Mouse (Mus musculus): Measurements from ENCODE around the gene Smarcc1. TPM values are rescaled to one million over a fixed set of nuclear protein-coding genes. Genes with fewer than 3 reads are reported as not detected.
"Not testable (repeated sequence)": the region's sequence is repeated elsewhere in the genome, so short reads cannot be mapped to it uniquely, and the experiment has no call there.

Gene Smarcc1
- polyA plus RNA-seq, 1 experiment from 2014 or later = 120 TPM

GRCm38 (mm10) chr9:110148598-110148997 is 31.1 kb downstream of the Smarcc1 start:
- H3K4me2 ChIP-seq (ENCODE audit: low read length) = no peak overlapping the region
- H3K9me3 ChIP-seq (replicated peaks; ENCODE audit: control insufficient read depth, low read length) = no peaks in the 10 kb centered on the region
- H3K27me3 ChIP-seq (replicated peaks; ENCODE audit: control insufficient read depth, insufficient read depth, low read length) = no peaks in the 10 kb centered on the region
- H3K27ac ChIP-seq (ENCODE audit: low read depth, low read length) = no peak overlapping the region
- no peaks in the 10 kb centered on the region for H3K4me1 ChIP-seq (ENCODE audit: control insufficient read depth, insufficient read depth, low read length)
- ATAC-seq = no peak
- no peak for DNase-seq (ENCODE audit: low spot score)
- 85% methylated on average over 2 of the region's 2 CpGs for WGBS
- H3K36me3 ChIP-seq (ENCODE audit: control insufficient read depth, insufficient read depth, low read length) = peaks cover 73% of the 10 kb centered on the region
- no peak overlapping the region for H3K4me3 ChIP-seq (ENCODE audit: low read depth, low read length)
- H3K9ac ChIP-seq (ENCODE audit: low read length) = no peak overlapping the region

GRCm38 (mm10) chr9:110159036-110159435 is 41.5 kb downstream of the Smarcc1 start:
- ATAC-seq = no peak
- WGBS = 96% methylated on average over 1 of the region's 1 CpGs
- H3K36me3 ChIP-seq (ENCODE audit: control insufficient read depth, insufficient read depth, low read length) = peaks cover 86% of the 10 kb centered on the region

GRCm38 (mm10) chr9:110160486-110160885 is 43.0 kb downstream of the Smarcc1 start:
- H3K9me3 ChIP-seq (replicated peaks; ENCODE audit: control insufficient read depth, low read length); H3K4me1 ChIP-seq (ENCODE audit: control insufficient read depth, insufficient read depth, low read length); DNase-seq (ENCODE audit: low spot score); H3K4me2 ChIP-seq (ENCODE audit: low read length); H3K4me3 ChIP-seq (ENCODE audit: low read depth, low read length); H3K27me3 ChIP-seq (replicated peaks; ENCODE audit: control insufficient read depth, insufficient read depth, low read length); H3K27ac ChIP-seq (ENCODE audit: low read depth, low read length); ATAC-seq; H3K9ac ChIP-seq (ENCODE audit: low read length): not testable (repeated sequence)
- WGBS = 94% methylated on average over 2 of the region's 2 CpGs
- H3K36me3 ChIP-seq (ENCODE audit: control insufficient read depth, insufficient read depth, low read length) = peaks cover 84% of the 10 kb centered on the region

More at GRCm38 (mm10) chr9:110159036-110159435, 41.5 kb downstream of the Smarcc1 start:
- no peaks in the 10 kb centered on the region for H3K27me3 ChIP-seq (replicated peaks; ENCODE audit: control insufficient read depth, insufficient read depth, low read length)
- no peaks in the 10 kb centered on the region for H3K9me3 ChIP-seq (replicated peaks; ENCODE audit: control insufficient read depth, low read length)
- H3K9ac ChIP-seq (ENCODE audit: low read length) = no peak overlapping the region
- no peak for DNase-seq (ENCODE audit: low spot score)
- no peak overlapping the region for H3K27ac ChIP-seq (ENCODE audit: low read depth, low read length)
- no peak overlapping the region for H3K4me3 ChIP-seq (ENCODE audit: low read depth, low read length)
- no peaks in the 10 kb centered on the region for H3K4me1 ChIP-seq (ENCODE audit: control insufficient read depth, insufficient read depth, low read length)
- H3K4me2 ChIP-seq (ENCODE audit: low read length) = no peak overlapping the region

- no peaks in the 10 kb centered on the region for H3K9me3 ChIP-seq (replicated peaks; ENCODE audit: control insufficient read depth, low read length)
- 97% methylated on average over 5 of the region's 5 CpGs for WGBS
- H3K4me3 ChIP-seq (ENCODE audit: low read depth, low read length) = no peak overlapping the region
- H3K27ac ChIP-seq (ENCODE audit: low read depth, low read length) = no peak overlapping the region
- H3K9ac ChIP-seq (ENCODE audit: low read length) = no peak overlapping the region
- no peak overlapping the region for H3K4me2 ChIP-seq (ENCODE audit: low read length)
- no peaks in the 10 kb centered on the region for H3K4me1 ChIP-seq (ENCODE audit: control insufficient read depth, insufficient read depth, low read length)
- peaks cover 85% of the 10 kb centered on the region for H3K36me3 ChIP-seq (ENCODE audit: control insufficient read depth, insufficient read depth, low read length)
- H3K27me3 ChIP-seq (replicated peaks; ENCODE audit: control insufficient read depth, insufficient read depth, low read length) = no peaks in the 10 kb centered on the region
- ATAC-seq = no peak
- DNase-seq (ENCODE audit: low spot score) = no peak
Observed at GRCm38 (mm10) chr9:110162441-110162840, 44.9 kb downstream of the Smarcc1 start.

GRCm38 (mm10) chr9:110163071-110163470 is 45.6 kb downstream of the Smarcc1 start:
- Histone ChIP-seq H3K36me3 (ENCODE audit: control insufficient read depth, insufficient read depth, low read length) (peaks cover 85% of the 10 kb centered on the region), H3K27ac (ENCODE audit: low read depth, low read length) (no peak overlapping the region), H3K27me3 (replicated peaks; ENCODE audit: control insufficient read depth, insufficient read depth, low read length) (no peaks in the 10 kb centered on the region), H3K9me3 (replicated peaks; ENCODE audit: control insufficient read depth, low read length) (no peaks in the 10 kb centered on the region), H3K9ac (ENCODE audit: low read length) (no peak overlapping the region), H3K4me1 (ENCODE audit: control insufficient read depth, insufficient read depth, low read length) (no peaks in the 10 kb centered on the region), H3K4me3 (ENCODE audit: low read depth, low read length) (no peak overlapping the region), H3K4me2 (ENCODE audit: low read length) (no peak overlapping the region)
- no peak for DNase-seq (ENCODE audit: low spot score)
- ATAC-seq = no peak
- WGBS = 94% methylated on average over 2 of the region's 2 CpGs

- peaks cover 83% of the 10 kb centered on the region for H3K36me3 ChIP-seq (ENCODE audit: control insufficient read depth, insufficient read depth, low read length)
- no peak overlapping the region for H3K9ac ChIP-seq (ENCODE audit: low read length)
- H3K27me3 ChIP-seq (replicated peaks; ENCODE audit: control insufficient read depth, insufficient read depth, low read length) = no peaks in the 10 kb centered on the region
- DNase-seq (ENCODE audit: low spot score) (peak; percentile 3), ATAC-seq (no peak)
- H3K4me2 ChIP-seq (ENCODE audit: low read length) = no peak overlapping the region
- no peaks in the 10 kb centered on the region for H3K4me1 ChIP-seq (ENCODE audit: control insufficient read depth, insufficient read depth, low read length)
- no peak overlapping the region for H3K4me3 ChIP-seq (ENCODE audit: low read depth, low read length)
- 87% methylated on average over 5 of the region's 5 CpGs for WGBS
- H3K9me3 ChIP-seq (replicated peaks; ENCODE audit: control insufficient read depth, low read length) = no peaks in the 10 kb centered on the region
- no peak overlapping the region for H3K27ac ChIP-seq (ENCODE audit: low read depth, low read length)
Observed at GRCm38 (mm10) chr9:110170858-110171257, 53.4 kb downstream of the Smarcc1 start.

GRCm38 (mm10) chr9:110199870-110200269 is 82.4 kb downstream of the Smarcc1 start:
- H3K27me3 ChIP-seq (replicated peaks; ENCODE audit: control insufficient read depth, insufficient read depth, low read length) = no peaks in the 10 kb centered on the region
- peaks cover 3% of the 10 kb centered on the region; the same call in 1 of the 2 replicates for H3K4me1 ChIP-seq (ENCODE audit: control insufficient read depth, insufficient read depth, low read length)
- DNase-seq (ENCODE audit: low spot score) = no peak
- H3K9ac ChIP-seq (ENCODE audit: low read length) = no peak overlapping the region
- H3K4me2 ChIP-seq (ENCODE audit: low read length) = no peak overlapping the region
- peaks cover 85% of the 10 kb centered on the region for H3K36me3 ChIP-seq (ENCODE audit: control insufficient read depth, insufficient read depth, low read length)
- ATAC-seq = no peak
- 89% methylated on average over 2 of the region's 2 CpGs for WGBS
- H3K9me3 ChIP-seq (replicated peaks; ENCODE audit: control insufficient read depth, low read length) = no peaks in the 10 kb centered on the region
- no peak overlapping the region for H3K27ac ChIP-seq (ENCODE audit: low read depth, low read length)
- H3K4me3 ChIP-seq (ENCODE audit: low read depth, low read length) = no peak overlapping the region

GRCm38 (mm10) chr9:110205526-110206404 is 88.3 kb downstream of the Smarcc1 start:
- peaks cover 81% of the 10 kb centered on the region for H3K36me3 ChIP-seq (ENCODE audit: control insufficient read depth, insufficient read depth, low read length)
- H3K9me3 ChIP-seq (replicated peaks; ENCODE audit: control insufficient read depth, low read length) = no peaks in the 10 kb centered on the region
- DNase-seq (ENCODE audit: low spot score) (peak; percentile 94), ATAC-seq (peak; percentile 92)
- H3K4me3 ChIP-seq (ENCODE audit: low read depth, low read length) = no peak overlapping the region
- peak overlapping the region; percentile 43 for H3K9ac ChIP-seq (ENCODE audit: low read length)
- WGBS = 7% methylated on average over 15 of the region's 15 CpGs
- no peaks in the 10 kb centered on the region for H3K27me3 ChIP-seq (replicated peaks; ENCODE audit: control insufficient read depth, insufficient read depth, low read length)
- H3K4me1 ChIP-seq (ENCODE audit: control insufficient read depth, insufficient read depth, low read length) = peaks cover 19% of the 10 kb centered on the region
- H3K27ac ChIP-seq (ENCODE audit: low read depth, low read length) = peak overlapping the region; percentile 81
- H3K4me2 ChIP-seq (ENCODE audit: low read length) = no peak overlapping the region

- H3K36me3 ChIP-seq (ENCODE audit: control insufficient read depth, insufficient read depth, low read length) = peaks cover 79% of the 10 kb centered on the region
Observed at GRCm38 (mm10) chr9:110206437-110206836, 88.9 kb downstream of the Smarcc1 start.

More at GRCm38 (mm10) chr9:110206437-110206836, 88.9 kb downstream of the Smarcc1 start:
- H3K4me1 ChIP-seq (ENCODE audit: control insufficient read depth, insufficient read depth, low read length) = peaks cover 19% of the 10 kb centered on the region
- 27% methylated on average over 2 of the region's 2 CpGs for WGBS
- H3K4me2 ChIP-seq (ENCODE audit: low read length) = no peak overlapping the region
- H3K4me3 ChIP-seq (ENCODE audit: low read depth, low read length) = no peak overlapping the region
- peak; percentile 9 for DNase-seq (ENCODE audit: low spot score)
- H3K27me3 ChIP-seq (replicated peaks; ENCODE audit: control insufficient read depth, insufficient read depth, low read length) = no peaks in the 10 kb centered on the region
- ATAC-seq = no peak
- H3K9ac ChIP-seq (ENCODE audit: low read length) = 0 out of 2 replicates have a peak overlapping the region, but pooled peaks have one; percentile 14
- no peaks in the 10 kb centered on the region for H3K9me3 ChIP-seq (replicated peaks; ENCODE audit: control insufficient read depth, low read length)
- H3K27ac ChIP-seq (ENCODE audit: low read depth, low read length) = peak overlapping the region; percentile 81
